Mouse (Mus musculus) CH12.LX (cell line): ENCODE results near the gene Fam160a1.

ENCODE experiments used
- CTCF ChIP-seq, 2 experiments: IDR thresholded peaks in 1 of 2; conservative IDR thresholded peaks in 1 of 2; 2 replicates each; pipeline ENCODE4 v1.5.1; 2011 to 2012; ENCODE audit warnings: low read depth in 2 of 2, low read length in 2 of 2, improper control_type of control experiment in 1 of 2, inconsistent platforms in 1 of 2, mild to moderate bottlenecking in 1 of 2, moderate library complexity in 1 of 2
- GABPA ChIP-seq: IDR thresholded peaks from 2 replicates; pipeline ENCODE4 v1.6.1; 2012; ENCODE audit warnings: low read depth, low read length, improper control_type of control experiment, inconsistent platforms; ENCODE audit not compliant: insufficient replicate concordance
- MAFK ChIP-seq: IDR thresholded peaks from 2 replicates; pipeline ENCODE4 v1.6.1; 2011; ENCODE audit warnings: low read length, improper control_type of control experiment; ENCODE audit not compliant: insufficient replicate concordance
- MEF2A ChIP-seq: IDR thresholded peaks from 2 replicates; pipeline ENCODE4 v1.6.1; 2014; ENCODE audit warnings: low read depth, mild to moderate bottlenecking, inconsistent platforms, low read length, improper control_type of control experiment, borderline replicate concordance
- POLR2A ChIP-seq: IDR thresholded peaks from 2 replicates; pipeline ENCODE4 v1.6.1; 2011; ENCODE audit warnings: low read depth, mild to moderate bottlenecking, improper control_type of control experiment, low read length
- POLR2AphosphoS2 ChIP-seq: IDR thresholded peaks from 2 replicates; pipeline ENCODE4 v1.6.1; 2011; ENCODE audit warnings: low read depth, low read length, improper control_type of control experiment
- RAD21 ChIP-seq: IDR thresholded peaks from 2 replicates; pipeline ENCODE4 v1.6.1; 2011; ENCODE audit warnings: low read depth, mild to moderate bottlenecking, low read length, improper control_type of control experiment, moderate library complexity
- SMC3 ChIP-seq: IDR thresholded peaks from 2 replicates; pipeline ENCODE4 v1.6.1; 2011; ENCODE audit warnings: low read depth, low read length, improper control_type of control experiment
- USF1 ChIP-seq: IDR thresholded peaks from 2 replicates; pipeline ENCODE4 v1.6.1; 2014; ENCODE audit warnings: low read depth, mild to moderate bottlenecking, inconsistent platforms, low read length, improper control_type of control experiment
- ZNF384 ChIP-seq: IDR thresholded peaks from 2 replicates; pipeline ENCODE4 v1.6.1; 2012; ENCODE audit warnings: low read depth, low read length, improper control_type of control experiment, inconsistent platforms

GRCm38 (mm10) chr3:85854143-85854542, 37.1 kb upstream of the Fam160a1 start:
- no peak for TF ChIP-seq MAFK
- TF ChIP-seq SMC3: no peak
- no peak for TF ChIP-seq POLR2A
- TF ChIP-seq GABPA: no peak
- no peak for TF ChIP-seq CTCF (conservative IDR thresholded peaks at IDR 0.05 in 1 of 2, IDR thresholded peaks at IDR 0.05 in 1 of 2; ENCODE audit: low read depth in 2 of 2, low read length in 2 of 2)
- TF ChIP-seq ZNF384: no peak
- no peak for TF ChIP-seq USF1
- no peak for TF ChIP-seq MEF2A
- TF ChIP-seq RAD21: no peak
- TF ChIP-seq POLR2AphosphoS2: no peak
